Mouse (Mus musculus) hindbrain, postnatal 0 days (tissue): ENCODE data around the gene Dgkd. TPM values are rescaled to one million over a fixed set of nuclear protein-coding genes. Genes with fewer than 3 reads are reported as not detected.

ENCODE experiments used
- ATAC-seq: fragments of 200-750 bp; cut with Nextera tagmentation; 2 replicates; pipeline ENCODE4 v1.8.0; 2017; ENCODE audit warnings: mild to moderate bottlenecking, moderate TSS enrichment, moderate library complexity
- DNase-seq: peaks from one replicate; pipeline ENCODE4 v3.0.0-alpha.2; 2015; ENCODE audit warnings: low spot score
- H3K27ac ChIP-seq: fragments of 300-500 bp; sonication (generic); 2 replicates; pipeline ENCODE4 v1.5.1; 2014; ENCODE audit warnings: mild to moderate bottlenecking
- H3K27me3 ChIP-seq: fragments of 300-500 bp; sonication (generic); 2 replicates; pipeline ENCODE4 v1.6.1; 2014; ENCODE audit warnings: low read length, mixed read lengths; ENCODE audit not compliant: insufficient read depth
- H3K36me3 ChIP-seq: fragments of 300-500 bp; sonication (generic); 2 replicates; pipeline ENCODE4 v1.6.1; 2014; ENCODE audit warnings: low read length, mixed read lengths; ENCODE audit not compliant: insufficient read depth
- H3K4me1 ChIP-seq: fragments of 300-500 bp; sonication (generic); 2 replicates; pipeline ENCODE4 v1.6.1; 2014; ENCODE audit warnings: antibody characterized with exemption, low read length, mixed read lengths; ENCODE audit not compliant: insufficient read depth
- H3K4me2 ChIP-seq: fragments of 300-500 bp; sonication (generic); 2 replicates; pipeline ENCODE4 v1.6.1; 2014; ENCODE audit warnings: low read depth, mild to moderate bottlenecking, low read length, moderate library complexity, mixed read lengths
- H3K4me3 ChIP-seq: fragments of 300-500 bp; sonication (generic); 2 replicates; pipeline ENCODE4 v1.5.1; 2014; ENCODE audit warnings: low read length
- H3K9ac ChIP-seq: fragments of 300-500 bp; sonication (generic); replicated peaks from 2 replicates; pipeline ENCODE4 v1.6.1; 2014; ENCODE audit warnings: mild to moderate bottlenecking, low read length, moderate library complexity, mixed read lengths
- H3K9me3 ChIP-seq: fragments of 300-500 bp; sonication (generic); 2 replicates; pipeline ENCODE4 v1.6.1; 2016; ENCODE audit warnings: low read length, mixed read lengths
- CTCF ChIP-seq: IDR thresholded peaks from 2 replicates; pipeline ENCODE4 v1.5.1; 2016; ENCODE audit warnings: antibody characterized with exemption, control low read depth, low read depth
- WGBS: fragments of 180-500 bp; shearing (Covaris S2); extraction: QIAGEN DNeasy Blood & Tissue Kit; methylation state at CpG from one replicate; pipeline ENCODE4 v1.1.7; 2014; 5-methylcytosine and 5-hydroxymethylcytosine counted together
- polyA plus RNA-seq: library from polyadenylated mRNA; unstranded; fragments of >200 nt; fragmentation: Nextera tagmentation; extraction: Ambion mirVana; gene quantifications from 2 replicates; pipeline ENCODE4 v1.2.1, GENCODE M21; 2015
- total RNA-seq: library from RNA; depleted of rRNA; stranded (reverse); fragments of >200 nt; gene quantifications from 2 replicates; pipeline ENCODE4 v1.2.3, GENCODE M21; 2014

Gene Dgkd
- total and polyA plus RNA-seq, 2 experiments from 2014 or later, result 33.5 to 78.0 TPM

GRCm38 (mm10) chr1:87936075-87936474 is 83.0 kb downstream of the Dgkd start:
- TF ChIP-seq CTCF, result no peak
- 88% methylated on average over 7 of the region's 7 CpGs for WGBS
- Histone ChIP-seq H3K9me3 (no peaks in the 10 kb centered on the region), H3K27ac (no peak overlapping the region), H3K4me1 (no peaks in the 10 kb centered on the region), H3K36me3 (peaks cover 49% of the 10 kb centered on the region), H3K4me2 (no peak overlapping the region), H3K27me3 (no peaks in the 10 kb centered on the region), H3K4me3 (no peak overlapping the region), H3K9ac (no peak overlapping the region)
- DNase-seq, result no peak
- no peak for ATAC-seq

DNA sequence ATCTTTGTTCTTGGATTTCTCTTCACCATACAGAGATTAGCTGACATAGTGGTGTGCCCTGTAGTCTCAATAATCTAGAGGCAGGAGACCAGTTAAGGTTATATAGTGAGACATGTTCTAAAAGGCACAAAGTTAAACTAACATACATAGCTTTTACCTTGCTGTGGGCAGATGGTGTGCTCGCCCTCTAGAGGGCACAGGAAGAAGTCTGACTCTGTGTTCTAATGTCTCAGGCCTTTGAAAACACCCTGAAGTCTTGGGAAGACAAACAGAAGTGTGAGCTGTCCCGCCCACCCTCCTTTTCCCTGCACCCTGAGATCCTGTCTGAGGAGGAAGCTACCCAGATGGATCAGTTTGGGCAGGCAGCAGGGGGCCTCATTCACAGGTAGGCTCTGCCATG is 83.4 kb downstream of the Dgkd start:
- DNase-seq, result peak; percentile 9
- no peak overlapping the region for H3K9ac ChIP-seq
- H3K36me3 ChIP-seq, result peaks cover 53% of the 10 kb centered on the region
- H3K27ac ChIP-seq, result no peak overlapping the region
- H3K4me1 ChIP-seq, result no peaks in the 10 kb centered on the region
- no peak overlapping the region for H3K4me3 ChIP-seq
- ATAC-seq, result no peak
- 49% methylated on average over 2 of the region's 2 CpGs for WGBS
- H3K9me3 ChIP-seq, result no peaks in the 10 kb centered on the region
- no peaks in the 10 kb centered on the region for H3K27me3 ChIP-seq
- TF ChIP-seq CTCF, result peak; percentile 61
- no peak overlapping the region for H3K4me2 ChIP-seq

- Histone ChIP-seq H3K27ac (no peak overlapping the region), H3K4me3 (no peak overlapping the region), H3K4me2 (no peak overlapping the region), H3K9ac (no peak overlapping the region), H3K4me1 (no peaks in the 10 kb centered on the region), H3K27me3 (no peaks in the 10 kb centered on the region), H3K36me3 (peaks cover 90% of the 10 kb centered on the region), H3K9me3 (no peaks in the 10 kb centered on the region)
- ATAC-seq (no peak), DNase-seq (no peak)
- 84% methylated on average over 1 of the region's 1 CpGs for WGBS
- no peak for TF ChIP-seq CTCF
Measured at GRCm38 (mm10) chr1:87941765-87942164, 88.7 kb downstream of the Dgkd start.

DNA sequence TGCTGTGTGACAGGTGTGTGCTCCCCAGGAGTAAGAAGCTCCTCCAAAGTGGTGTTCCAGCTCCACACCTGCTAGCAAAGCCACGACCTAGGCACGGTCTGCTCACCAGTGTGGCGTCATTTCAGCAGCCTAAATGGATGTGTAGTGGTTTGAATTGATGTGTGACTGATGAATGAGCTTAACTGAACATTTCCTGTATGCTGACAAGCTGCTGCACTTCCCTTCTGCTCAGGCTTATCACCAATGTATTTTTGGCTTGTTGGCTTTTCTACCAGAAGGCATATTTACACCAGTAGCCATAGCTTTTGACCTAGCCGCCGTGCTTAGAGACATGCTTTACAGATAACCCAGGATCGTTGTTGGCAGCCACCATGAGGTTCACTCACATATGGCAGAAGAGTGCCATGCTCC is 94.6 kb downstream of the Dgkd start:
- no peak overlapping the region for H3K4me2 ChIP-seq
- no peak for TF ChIP-seq CTCF
- no peak overlapping the region for H3K27ac ChIP-seq
- DNase-seq (no peak), ATAC-seq (no peak)
- no peak overlapping the region for H3K9ac ChIP-seq
- 84% methylated on average over 6 of the region's 6 CpGs for WGBS
- H3K36me3 ChIP-seq, result peaks cover 76% of the 10 kb centered on the region
- no peak overlapping the region for H3K4me3 ChIP-seq
- no peaks in the 10 kb centered on the region for H3K27me3 ChIP-seq
- no peaks in the 10 kb centered on the region for H3K4me1 ChIP-seq
- no peaks in the 10 kb centered on the region for H3K9me3 ChIP-seq

DNA sequence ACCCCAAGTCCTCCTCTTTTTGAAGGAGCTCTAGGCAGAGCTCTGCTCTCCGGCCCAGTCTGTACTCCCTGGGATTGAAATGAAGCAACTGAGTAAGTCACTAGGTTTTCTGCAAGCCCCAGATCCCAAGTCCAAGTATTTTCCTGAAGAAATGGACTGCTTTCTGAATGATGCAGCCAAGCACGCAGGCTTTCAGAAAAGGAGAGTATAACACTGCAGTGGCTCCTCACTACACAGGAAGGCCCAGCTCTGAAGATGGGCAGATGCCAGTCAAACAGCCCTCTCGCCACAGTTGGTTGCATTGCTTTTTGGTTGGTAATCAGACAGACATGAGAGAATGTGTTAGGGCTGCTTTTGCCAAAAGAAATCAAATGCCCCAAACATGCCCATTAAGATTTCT is 98.6 kb downstream of the Dgkd start:
- Histone ChIP-seq H3K36me3 (peaks cover 65% of the 10 kb centered on the region), H3K27me3 (no peaks in the 10 kb centered on the region), H3K9ac (no peak overlapping the region), H3K9me3 (no peaks in the 10 kb centered on the region), H3K4me3 (no peak overlapping the region), H3K4me2 (no peak overlapping the region), H3K4me1 (no peaks in the 10 kb centered on the region), H3K27ac (no peak overlapping the region)
- DNase-seq (no peak), ATAC-seq (no peak)
- TF ChIP-seq CTCF, result no peak
- 91% methylated on average over 3 of the region's 3 CpGs for WGBS

- no peak overlapping the region for H3K4me3 ChIP-seq
- H3K27me3 ChIP-seq, result no peaks in the 10 kb centered on the region
- H3K9ac ChIP-seq, result no peak overlapping the region
- peaks cover 69% of the 10 kb centered on the region for H3K36me3 ChIP-seq
- TF ChIP-seq CTCF, result no peak
- ATAC-seq (no peak), DNase-seq (no peak)
- H3K4me1 ChIP-seq, result no peaks in the 10 kb centered on the region
- no peaks in the 10 kb centered on the region for H3K9me3 ChIP-seq
- no peak overlapping the region for H3K27ac ChIP-seq
- WGBS, result 82% methylated on average over 3 of the region's 3 CpGs
- H3K4me2 ChIP-seq, result no peak overlapping the region
Measured at GRCm38 (mm10) chr1:87953073-87953472, 100.0 kb downstream of the Dgkd start.

DNA sequence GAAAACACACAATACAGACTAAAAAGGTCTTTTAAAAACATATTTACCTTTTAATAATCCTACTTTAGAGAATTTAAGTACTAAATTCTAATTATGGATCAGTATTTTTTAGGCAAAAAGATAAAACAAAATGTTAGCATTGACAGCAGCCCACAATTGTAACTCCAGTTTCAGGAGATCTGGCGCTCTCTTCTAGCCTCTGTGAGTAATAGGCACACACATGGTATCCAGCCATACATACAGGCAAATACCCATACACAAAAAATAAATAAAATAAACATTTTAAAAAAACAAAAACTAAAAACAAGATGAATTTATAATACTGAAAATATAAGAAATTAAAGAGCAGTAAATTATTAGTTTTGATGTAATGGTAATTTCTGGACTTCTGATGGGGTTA is 105.8 kb downstream of the Dgkd start:
- no peak overlapping the region for H3K27ac ChIP-seq
- WGBS, result 100% methylated on average over 1 of the region's 1 CpGs
- H3K9me3 ChIP-seq, result no peaks in the 10 kb centered on the region
- TF ChIP-seq CTCF, result no peak
- H3K4me2 ChIP-seq, result no peak overlapping the region
- no peaks in the 10 kb centered on the region for H3K4me1 ChIP-seq
- ATAC-seq (no peak), DNase-seq (no peak)
- no peak overlapping the region for H3K4me3 ChIP-seq
- H3K9ac ChIP-seq, result no peak overlapping the region
- H3K36me3 ChIP-seq, result peaks cover 48% of the 10 kb centered on the region
- H3K27me3 ChIP-seq, result no peaks in the 10 kb centered on the region

DNA sequence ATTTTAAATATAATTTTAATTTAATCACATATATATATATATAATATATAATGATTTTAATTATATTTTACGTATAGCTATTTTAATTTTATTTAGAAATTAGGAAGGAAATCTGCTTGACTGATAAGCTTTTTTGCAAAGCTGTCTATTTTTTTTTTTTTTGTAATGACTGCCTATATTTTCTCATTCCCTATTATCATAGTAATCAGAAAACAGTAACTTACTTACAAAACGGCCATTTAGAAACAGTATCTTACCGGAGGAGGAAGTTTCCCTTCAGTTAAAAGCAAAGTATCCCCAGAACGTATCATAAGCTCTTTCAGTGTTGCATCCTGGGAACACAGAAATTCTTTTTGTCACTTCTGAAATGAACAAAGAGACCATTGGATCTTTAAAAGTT is 106.4 kb downstream of the Dgkd start:
- no peak overlapping the region for H3K27ac ChIP-seq
- H3K4me3 ChIP-seq, result no peak overlapping the region
- DNase-seq (no peak), ATAC-seq (no peak)
- no peaks in the 10 kb centered on the region for H3K4me1 ChIP-seq
- H3K36me3 ChIP-seq, result peaks cover 48% of the 10 kb centered on the region
- H3K4me2 ChIP-seq, result no peak overlapping the region
- no peaks in the 10 kb centered on the region for H3K9me3 ChIP-seq
- no peak for TF ChIP-seq CTCF
- 79% methylated on average over 4 of the region's 4 CpGs for WGBS
- no peaks in the 10 kb centered on the region for H3K27me3 ChIP-seq
- no peak overlapping the region for H3K9ac ChIP-seq
